Mouse (Mus musculus) bone marrow, adult 2 months (tissue): ENCODE measurements at regions not wholly inside any gene's neighbourhood (a gene's known extent, or its start where the extent isn't known, plus 50 kb on each side); places are given as distances from the start of the nearest gene placed in this dataset.

ENCODE experiments used
- CTCF ChIP-seq: fragments of 200-500 bp; IDR thresholded peaks from 2 replicates; pipeline ENCODE4 v1.5.1; 2011; ENCODE audit warnings: low read length, control low read depth; ENCODE audit not compliant: control insufficient read depth, insufficient read depth
- POLR2A ChIP-seq: fragments of 200-500 bp; IDR thresholded peaks from 2 replicates; pipeline ENCODE4 v1.6.1; 2011; ENCODE audit warnings: low read depth, mild to moderate bottlenecking, control low read depth, low read length, borderline replicate concordance; ENCODE audit not compliant: control insufficient read depth

DNA sequence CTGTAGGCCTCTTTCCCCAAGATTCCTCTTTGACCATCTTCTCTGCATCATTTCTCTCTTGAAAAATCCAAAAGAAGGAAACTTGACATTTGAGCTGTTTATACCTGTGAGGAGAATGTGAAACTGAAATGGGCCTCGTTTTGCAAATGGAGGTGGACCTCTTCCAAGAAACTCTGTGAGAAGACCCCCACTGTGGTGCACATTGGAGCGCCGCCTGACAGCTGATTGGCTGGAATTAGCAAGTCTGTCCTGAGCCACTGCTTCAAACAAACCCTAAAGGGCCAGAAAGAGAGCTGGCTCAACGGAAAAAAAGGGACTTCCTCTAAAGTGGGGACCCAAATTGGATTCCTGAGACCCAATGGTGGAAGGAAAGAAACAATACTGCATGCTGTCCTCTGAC, 250.9 kb upstream of the Trpc7 start:
- TF ChIP-seq POLR2A (no peak), CTCF (no peak)
